Mouse (Mus musculus): ENCODE measurements around the gene Ripor2. TPM values are rescaled to one million over a fixed set of nuclear protein-coding genes. Genes with fewer than 3 reads are reported as not detected.
A peak's percentile ranks its signal among the peaks of the same experiment; 100 is the strongest.

Gene Ripor2
- total RNA-seq, 1 experiment from 2014 or later = 72.0 TPM

DNA sequence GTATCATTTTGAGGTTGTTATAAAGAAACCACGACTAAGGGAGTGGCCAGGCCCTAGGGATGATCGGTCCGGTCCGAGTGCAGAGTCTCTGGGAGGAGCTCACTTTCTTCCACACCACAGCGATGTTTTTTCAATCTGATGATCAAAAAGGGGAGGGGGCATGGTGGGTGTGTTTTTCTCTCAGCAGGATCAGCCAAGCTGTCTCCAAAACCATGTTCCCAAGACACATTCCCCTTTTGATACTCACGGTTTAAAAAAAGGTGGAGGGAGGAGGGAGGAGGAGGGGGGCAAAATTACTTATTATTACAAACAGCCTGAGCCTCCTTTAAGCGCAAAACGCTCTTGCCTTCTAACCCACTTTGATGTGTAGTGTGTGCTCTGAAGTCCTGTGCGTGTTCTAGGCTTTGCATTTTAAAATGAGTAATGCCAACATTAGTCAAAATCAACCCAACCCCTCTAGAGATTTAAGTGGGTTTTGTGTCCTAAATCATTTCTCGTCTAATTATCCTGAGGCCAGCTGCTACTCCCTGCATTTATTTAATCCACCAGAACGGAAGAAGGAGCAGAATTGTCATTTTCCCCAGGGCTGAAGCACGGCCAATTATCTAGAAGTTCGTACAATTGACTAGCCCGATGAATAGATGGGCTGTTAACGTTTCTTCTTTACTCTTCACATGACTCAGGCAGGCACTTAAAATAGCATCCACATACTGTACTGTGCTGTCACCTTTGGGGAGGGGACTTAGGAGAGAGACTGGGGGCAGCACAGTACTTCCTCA, 74.9 kb downstream of the Ripor2 start:
- ATAC-seq (replicated peaks in 1 of 2; ENCODE audit: insufficient read depth in 1 of 2, low FRiP score in 2 of 2, low TSS enrichment in 1 of 2, low read depth in 1 of 2, poor library complexity in 2 of 2, severe bottlenecking in 2 of 2) = no peak

DNA sequence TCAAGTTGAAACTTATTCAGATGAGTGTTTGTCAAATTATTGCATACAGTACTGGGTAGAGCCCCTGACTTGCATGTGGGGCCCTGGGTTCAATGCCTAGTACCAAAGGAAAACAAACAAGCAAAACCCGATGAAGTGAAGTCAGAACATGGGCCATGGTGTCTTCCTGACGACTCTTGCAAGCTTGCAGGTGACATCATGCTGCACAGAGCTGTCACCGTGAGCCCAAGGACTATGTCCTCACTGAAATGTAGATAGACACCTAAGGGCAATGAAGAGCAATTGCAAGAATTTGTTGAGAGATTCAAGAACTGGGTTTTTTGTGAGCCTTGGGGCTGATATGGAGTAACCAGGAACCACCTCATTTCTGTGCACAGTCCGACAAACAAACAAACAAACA, 84.8 kb downstream of the Ripor2 start:
- no peak for ATAC-seq (replicated peaks in 1 of 2; ENCODE audit: insufficient read depth in 1 of 2, low FRiP score in 2 of 2, low TSS enrichment in 1 of 2, low read depth in 1 of 2, poor library complexity in 2 of 2, severe bottlenecking in 2 of 2)

DNA sequence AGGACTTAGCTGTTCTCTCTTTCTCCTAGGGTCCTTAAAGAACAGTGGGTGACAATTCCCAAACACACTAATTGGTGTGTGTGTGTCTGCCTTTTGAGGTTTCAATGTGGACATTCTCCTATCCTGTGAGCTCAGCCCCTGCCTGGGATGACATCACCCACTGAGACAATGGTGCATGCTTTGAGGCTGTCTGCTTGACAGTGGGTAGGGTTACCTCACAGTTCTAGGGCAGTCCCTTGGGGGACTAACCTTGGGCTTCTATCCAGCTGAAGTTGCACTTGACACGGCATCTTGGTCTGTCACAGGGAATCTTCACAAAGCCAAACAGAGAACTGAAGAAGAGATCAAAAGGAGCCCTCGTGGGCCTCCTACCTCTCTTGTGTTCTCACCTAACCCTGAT, 86.6 kb downstream of the Ripor2 start:
- ATAC-seq (replicated peaks in 1 of 2; ENCODE audit: insufficient read depth in 1 of 2, low FRiP score in 2 of 2, low TSS enrichment in 1 of 2, low read depth in 1 of 2, poor library complexity in 2 of 2, severe bottlenecking in 2 of 2) = no peak

DNA sequence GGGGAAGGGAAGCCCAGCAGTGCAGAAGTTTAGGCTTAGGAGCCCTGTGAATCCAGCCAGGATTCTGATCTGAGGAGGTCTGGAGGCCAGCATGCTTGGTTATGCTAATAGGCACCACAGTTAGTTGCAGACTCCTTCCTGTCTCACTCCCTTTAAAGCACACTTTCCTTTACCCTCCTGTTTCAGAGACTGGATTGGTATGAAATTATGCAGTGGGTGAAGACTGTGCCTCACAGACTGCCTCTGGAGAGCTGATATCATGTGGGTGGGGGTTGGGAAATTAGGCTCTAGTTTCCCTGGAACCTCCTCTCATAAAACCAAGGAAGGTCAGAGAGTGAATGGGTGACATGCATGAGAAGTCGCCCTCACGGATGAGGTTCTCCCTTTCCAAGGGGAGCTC, 88.7 kb downstream of the Ripor2 start:
- no peak for ATAC-seq (replicated peaks in 1 of 2; ENCODE audit: insufficient read depth in 1 of 2, low FRiP score in 2 of 2, low TSS enrichment in 1 of 2, low read depth in 1 of 2, poor library complexity in 2 of 2, severe bottlenecking in 2 of 2)

DNA sequence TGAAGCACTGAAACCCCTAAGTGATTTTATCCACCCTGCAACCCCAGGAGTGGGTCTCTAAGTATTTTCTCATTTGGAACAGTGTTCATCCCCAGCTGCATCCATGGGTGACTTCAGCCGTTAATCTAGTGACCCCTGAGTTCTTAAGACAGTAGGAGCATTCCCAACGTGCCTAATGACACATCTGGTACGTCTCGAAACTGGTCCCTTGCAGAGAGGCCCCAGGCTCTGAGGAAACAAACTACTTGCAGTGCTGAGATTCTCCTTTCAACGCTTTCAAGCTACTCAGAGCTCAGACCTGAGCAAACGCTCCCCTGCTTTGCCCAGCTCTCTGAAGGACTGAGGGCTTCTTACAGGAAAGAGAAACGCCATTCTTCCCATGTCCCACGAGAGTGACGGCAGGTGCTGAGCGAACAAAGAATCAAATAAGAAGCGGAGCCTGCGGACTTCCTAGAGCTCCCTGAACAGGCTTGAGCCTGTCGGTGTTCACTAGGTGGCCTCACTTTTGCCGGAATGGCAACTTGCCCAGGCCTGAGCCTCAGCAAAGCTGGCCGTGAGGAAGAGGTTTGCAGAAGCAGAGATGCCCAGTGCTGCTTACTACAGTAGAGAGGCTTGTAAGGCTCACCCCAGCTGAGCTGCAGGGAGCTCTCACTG, 97.2 kb downstream of the Ripor2 start:
- no peak for ATAC-seq (replicated peaks in 1 of 2; ENCODE audit: insufficient read depth in 1 of 2, low FRiP score in 2 of 2, low TSS enrichment in 1 of 2, low read depth in 1 of 2, poor library complexity in 2 of 2, severe bottlenecking in 2 of 2)

DNA sequence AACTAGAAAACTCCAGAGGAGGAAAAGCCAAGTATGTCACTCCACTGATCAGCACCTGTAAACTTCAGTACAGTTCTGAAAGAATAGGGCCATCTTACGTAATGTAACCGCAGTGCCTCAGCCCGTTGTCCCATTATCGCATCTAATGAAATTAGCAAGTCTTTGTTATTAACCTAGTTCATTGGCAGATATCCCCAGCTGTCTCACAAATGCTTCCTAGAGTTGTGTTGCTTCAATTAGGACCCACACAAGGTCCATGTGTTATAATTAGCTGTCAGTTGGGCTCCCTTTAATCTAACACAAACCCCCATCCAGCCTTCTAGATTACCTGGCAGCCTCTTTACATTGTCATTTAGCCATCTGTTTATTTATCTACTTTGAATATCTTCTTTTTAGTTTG, 99.0 kb downstream of the Ripor2 start:
- ATAC-seq (replicated peaks in 1 of 2; ENCODE audit: insufficient read depth in 1 of 2, low FRiP score in 2 of 2, low TSS enrichment in 1 of 2, low read depth in 1 of 2, poor library complexity in 2 of 2, severe bottlenecking in 2 of 2) = no peak

DNA sequence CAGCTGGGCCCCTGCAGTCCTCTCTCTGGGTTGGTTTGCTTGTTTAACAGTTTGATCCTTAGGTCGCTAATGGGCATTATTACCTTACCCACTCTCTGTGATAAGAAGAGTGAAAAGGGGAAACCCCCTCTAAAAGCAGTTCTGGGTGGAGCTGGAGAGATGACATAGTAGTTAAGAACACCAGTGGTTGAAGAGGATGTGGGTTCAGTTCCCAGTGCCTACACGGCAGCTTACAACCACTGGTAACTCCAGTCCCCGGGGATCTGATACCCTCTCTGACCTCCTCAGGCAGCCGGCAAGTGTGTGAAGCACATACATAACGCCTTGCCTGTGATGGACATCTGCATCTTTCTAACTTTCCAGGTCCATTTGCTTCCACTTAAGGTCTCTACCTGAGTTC, 100.4 kb downstream of the Ripor2 start:
- ATAC-seq (replicated peaks in 1 of 2; ENCODE audit: insufficient read depth in 1 of 2, low FRiP score in 2 of 2, low TSS enrichment in 1 of 2, low read depth in 1 of 2, poor library complexity in 2 of 2, severe bottlenecking in 2 of 2) = no peak

DNA sequence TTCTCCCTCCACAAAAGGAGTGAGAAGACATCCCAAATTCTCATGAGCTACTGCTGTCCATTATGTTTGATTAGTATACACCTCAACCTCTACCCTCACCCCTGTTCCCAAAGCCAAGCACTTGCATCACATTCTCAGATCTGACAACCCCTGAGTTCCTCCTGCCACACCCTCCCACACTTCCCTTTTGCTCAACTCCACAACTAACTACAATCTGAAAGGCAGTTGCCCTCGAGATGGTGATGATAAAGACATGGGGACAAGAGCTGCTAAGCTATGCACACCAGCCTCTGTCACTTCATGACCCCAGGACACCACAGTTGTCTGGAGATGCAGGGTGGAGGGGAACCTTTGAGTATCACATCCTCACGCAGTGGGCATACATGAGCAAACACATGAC, 102.5 kb downstream of the Ripor2 start:
- ATAC-seq (replicated peaks in 1 of 2; ENCODE audit: insufficient read depth in 1 of 2, low FRiP score in 2 of 2, low TSS enrichment in 1 of 2, low read depth in 1 of 2, poor library complexity in 2 of 2, severe bottlenecking in 2 of 2) = peak; percentile 39 to 46; a peak in 1 of 4 replicates

DNA sequence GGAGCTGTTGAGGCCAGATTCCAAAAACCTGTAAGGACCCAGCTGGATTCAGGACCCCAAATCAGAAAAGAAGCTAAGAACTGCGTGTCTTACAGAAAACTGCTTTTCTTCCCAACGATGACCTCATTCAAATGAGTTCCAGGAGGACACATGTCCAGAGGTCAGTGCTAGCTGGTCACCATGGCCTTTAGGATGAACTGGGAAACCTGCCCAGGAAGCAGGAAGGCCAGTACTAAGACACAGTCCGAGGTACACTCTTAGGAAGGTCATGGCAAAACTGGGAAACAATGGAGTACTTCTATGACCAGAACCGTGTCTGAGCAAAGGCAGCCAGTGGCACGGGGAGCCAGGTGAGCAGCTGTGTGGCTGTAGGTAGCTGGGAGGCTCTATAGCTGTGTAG, 103.9 kb downstream of the Ripor2 start:
- ATAC-seq (replicated peaks in 1 of 2; ENCODE audit: insufficient read depth in 1 of 2, low FRiP score in 2 of 2, low TSS enrichment in 1 of 2, low read depth in 1 of 2, poor library complexity in 2 of 2, severe bottlenecking in 2 of 2) = no peak

DNA sequence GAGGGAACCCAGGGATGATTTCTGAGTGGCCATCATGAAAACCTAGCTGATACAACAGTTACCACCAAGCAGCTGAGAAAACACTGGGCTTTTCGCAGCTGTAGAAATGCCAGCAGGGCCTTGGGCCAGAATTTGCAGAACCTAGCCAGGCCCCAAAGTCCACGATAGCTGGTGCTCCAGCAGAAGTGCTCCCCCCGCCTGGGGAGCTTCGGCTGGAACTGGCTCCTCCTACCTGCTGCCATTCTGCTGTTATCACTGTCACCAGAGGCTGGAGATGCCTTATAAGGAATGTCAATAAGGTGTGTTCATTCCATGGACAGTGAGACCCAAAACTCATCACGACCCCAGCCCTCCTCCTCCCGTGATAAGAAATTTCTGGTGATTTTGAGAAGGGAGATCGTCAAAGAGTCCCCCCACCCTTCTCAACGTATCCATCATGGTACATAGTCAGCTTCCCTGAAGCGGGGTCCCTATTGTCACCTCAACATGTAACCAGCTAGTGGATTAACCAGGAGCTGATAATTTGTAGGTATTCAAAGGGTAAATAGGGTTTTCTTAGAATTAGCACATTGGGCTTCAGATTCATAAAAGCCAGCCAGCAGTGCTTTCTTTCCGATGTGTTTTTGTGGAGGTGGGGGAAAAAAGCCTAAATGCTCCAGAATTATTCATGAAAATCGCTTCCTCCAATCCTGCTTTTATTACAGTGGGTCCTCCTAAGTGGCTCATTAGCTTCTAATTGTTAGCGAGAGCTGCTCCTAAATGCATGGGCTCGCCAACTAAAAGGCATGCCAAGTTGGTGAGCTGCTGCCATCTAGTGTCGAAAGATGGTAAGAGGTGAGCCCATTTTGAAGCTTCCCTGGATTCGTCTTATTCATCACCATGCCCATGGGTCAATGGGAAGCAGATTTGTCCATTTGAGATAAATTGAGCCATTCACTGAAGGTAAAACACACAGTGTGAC, 105.0 kb downstream of the Ripor2 start:
- ATAC-seq (replicated peaks in 1 of 2; ENCODE audit: insufficient read depth in 1 of 2, low FRiP score in 2 of 2, low TSS enrichment in 1 of 2, low read depth in 1 of 2, poor library complexity in 2 of 2, severe bottlenecking in 2 of 2) = peak; percentile 65 to 77

DNA sequence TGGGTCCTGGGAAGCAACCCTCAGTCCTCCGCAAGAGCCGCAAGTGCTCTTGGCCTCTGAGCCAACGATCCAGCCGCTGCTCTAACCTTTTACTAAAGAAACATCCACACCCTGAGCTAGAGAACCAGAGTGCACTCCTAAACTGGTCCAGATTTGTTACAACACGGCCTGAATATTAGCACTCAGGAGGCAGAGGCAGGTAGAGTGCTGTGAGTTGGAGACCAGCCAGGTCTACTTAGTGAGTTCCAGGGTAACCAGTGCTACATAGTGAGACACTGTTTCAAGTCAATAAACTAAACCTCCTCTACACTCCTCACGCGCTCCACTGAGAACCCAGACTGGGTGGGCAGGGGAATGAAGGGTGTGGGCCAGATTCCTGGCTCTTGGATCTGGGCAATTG, 111.3 kb downstream of the Ripor2 start:
- ATAC-seq (replicated peaks in 1 of 2; ENCODE audit: insufficient read depth in 1 of 2, low FRiP score in 2 of 2, low TSS enrichment in 1 of 2, low read depth in 1 of 2, poor library complexity in 2 of 2, severe bottlenecking in 2 of 2) = no peak

DNA sequence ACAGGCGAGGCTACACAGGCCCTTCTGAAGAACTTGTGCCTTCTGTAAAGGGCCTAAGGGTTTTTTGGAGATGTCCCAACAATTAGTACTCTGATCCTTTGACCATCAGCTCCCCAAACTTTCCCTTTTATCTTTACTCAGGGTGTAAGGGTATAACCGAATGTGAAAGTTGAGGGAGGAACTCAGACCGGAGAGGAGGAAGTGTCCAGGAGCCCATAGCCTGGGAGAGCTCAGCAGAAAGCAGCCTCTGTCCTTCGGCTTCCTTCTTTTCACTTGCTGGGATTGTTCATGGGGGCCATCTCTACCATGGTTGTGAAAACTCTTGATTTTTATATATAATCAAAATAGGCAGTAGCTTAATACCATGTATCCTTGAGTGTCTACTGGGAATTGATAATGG, 116.8 kb downstream of the Ripor2 start:
- ATAC-seq (replicated peaks in 1 of 2; ENCODE audit: insufficient read depth in 1 of 2, low FRiP score in 2 of 2, low TSS enrichment in 1 of 2, low read depth in 1 of 2, poor library complexity in 2 of 2, severe bottlenecking in 2 of 2) = no peak

DNA sequence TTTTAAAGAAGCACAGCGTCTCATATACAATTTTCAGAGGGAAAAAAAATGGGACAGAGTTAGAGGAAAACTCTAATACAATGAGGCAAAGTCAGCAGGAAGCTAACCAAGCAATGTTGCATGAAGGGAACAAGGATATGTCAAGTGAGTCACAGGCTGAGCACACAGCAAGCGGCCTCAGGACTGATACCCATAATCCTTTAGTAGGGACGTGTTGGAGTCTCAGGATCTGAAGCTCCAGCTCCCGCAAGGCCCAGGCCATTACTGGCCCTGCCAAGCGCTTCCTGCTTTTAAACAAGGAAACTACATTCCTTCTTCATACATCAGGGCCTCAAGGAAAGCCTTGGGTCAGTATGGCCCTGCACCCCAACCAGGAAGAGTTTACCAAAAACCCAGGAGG, 120.1 kb downstream of the Ripor2 start:
- ATAC-seq (replicated peaks in 1 of 2; ENCODE audit: insufficient read depth in 1 of 2, low FRiP score in 2 of 2, low TSS enrichment in 1 of 2, low read depth in 1 of 2, poor library complexity in 2 of 2, severe bottlenecking in 2 of 2) = no peak

DNA sequence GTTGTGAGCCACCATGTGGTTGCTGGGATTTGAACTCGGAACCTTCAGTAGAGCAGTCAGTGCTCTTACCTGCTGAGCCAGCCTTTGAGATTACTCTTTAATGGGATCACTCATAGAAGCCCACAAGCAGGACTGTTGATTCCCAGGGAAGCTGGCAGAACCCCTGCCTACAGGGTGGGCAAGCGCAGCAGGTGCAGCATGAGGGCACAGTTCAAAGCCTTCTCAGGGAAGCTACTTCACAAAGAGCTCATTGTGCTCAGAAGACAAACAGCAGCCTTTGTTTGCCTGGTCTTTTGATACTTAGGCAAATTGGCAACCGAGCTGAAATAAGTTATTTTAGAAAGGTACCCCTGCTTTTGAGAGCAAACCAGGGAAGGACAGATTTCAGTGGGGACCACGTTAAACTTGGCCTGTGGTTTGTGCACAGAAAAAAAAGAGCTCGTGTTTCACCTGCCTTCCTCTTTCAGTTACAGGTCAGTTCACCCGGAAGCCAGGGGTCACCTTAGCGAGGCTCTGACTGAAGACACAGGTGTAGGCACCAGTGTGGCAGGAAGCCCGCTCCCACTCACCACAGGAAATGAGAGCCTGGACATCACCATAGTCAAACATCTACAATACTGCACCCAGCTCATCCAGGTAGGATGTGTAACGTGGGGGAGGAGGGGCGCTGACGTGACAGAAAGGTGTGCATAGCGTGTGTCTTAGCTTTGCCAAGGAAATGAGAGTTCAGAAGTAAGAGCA, 127.8 kb downstream of the Ripor2 start:
- no peak for ATAC-seq (replicated peaks in 1 of 2; ENCODE audit: insufficient read depth in 1 of 2, low FRiP score in 2 of 2, low TSS enrichment in 1 of 2, low read depth in 1 of 2, poor library complexity in 2 of 2, severe bottlenecking in 2 of 2)

DNA sequence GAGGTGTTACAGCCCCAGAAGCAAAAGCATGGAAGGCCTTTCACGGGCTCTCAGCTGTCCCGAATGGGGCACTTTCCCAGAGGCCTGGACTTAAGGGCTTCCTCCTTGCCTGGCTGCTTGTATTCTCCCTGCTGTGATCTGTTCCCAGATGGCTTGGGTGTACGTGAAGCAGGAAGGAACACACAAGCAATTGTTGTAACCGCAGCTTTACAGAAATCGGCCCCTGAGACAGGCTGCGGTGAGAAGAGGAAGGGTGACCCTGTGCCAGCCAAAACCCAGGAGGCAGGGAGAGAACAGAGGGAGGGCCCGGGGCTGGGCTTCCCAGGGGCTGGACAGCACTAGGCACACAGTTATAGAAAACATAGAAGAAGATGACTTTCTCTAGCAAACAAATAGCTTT, 129.0 kb downstream of the Ripor2 start:
- peak; percentile 86 to 88 for ATAC-seq (replicated peaks in 1 of 2; ENCODE audit: insufficient read depth in 1 of 2, low FRiP score in 2 of 2, low TSS enrichment in 1 of 2, low read depth in 1 of 2, poor library complexity in 2 of 2, severe bottlenecking in 2 of 2)

DNA sequence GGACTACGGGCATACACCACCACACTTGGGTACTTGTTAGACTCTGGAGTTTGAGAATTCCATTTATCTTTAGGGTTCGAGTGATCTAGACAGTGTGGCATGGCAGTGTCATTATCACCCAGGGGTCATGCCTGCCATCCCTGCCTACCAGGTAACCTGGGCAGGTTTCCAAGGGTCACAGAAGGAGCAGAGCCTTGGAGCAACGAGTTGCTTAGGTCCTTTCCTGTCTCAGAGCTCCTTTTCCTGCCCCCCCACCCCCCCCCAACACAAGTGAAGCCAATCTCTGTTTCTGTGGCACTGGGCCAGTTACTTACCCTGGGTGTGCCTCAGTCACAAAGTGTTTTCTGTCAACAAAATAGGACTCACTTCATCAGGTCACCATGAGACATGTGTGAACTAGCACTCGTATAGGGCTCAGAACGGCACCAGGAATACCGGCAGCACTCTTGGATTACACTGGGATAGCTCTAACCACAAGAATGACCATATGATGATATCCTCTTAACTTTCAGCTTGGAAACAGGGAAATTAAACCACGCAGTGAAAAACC, 130.7 kb downstream of the Ripor2 start:
- ATAC-seq (replicated peaks in 1 of 2; ENCODE audit: insufficient read depth in 1 of 2, low FRiP score in 2 of 2, low TSS enrichment in 1 of 2, low read depth in 1 of 2, poor library complexity in 2 of 2, severe bottlenecking in 2 of 2) = no peak

DNA sequence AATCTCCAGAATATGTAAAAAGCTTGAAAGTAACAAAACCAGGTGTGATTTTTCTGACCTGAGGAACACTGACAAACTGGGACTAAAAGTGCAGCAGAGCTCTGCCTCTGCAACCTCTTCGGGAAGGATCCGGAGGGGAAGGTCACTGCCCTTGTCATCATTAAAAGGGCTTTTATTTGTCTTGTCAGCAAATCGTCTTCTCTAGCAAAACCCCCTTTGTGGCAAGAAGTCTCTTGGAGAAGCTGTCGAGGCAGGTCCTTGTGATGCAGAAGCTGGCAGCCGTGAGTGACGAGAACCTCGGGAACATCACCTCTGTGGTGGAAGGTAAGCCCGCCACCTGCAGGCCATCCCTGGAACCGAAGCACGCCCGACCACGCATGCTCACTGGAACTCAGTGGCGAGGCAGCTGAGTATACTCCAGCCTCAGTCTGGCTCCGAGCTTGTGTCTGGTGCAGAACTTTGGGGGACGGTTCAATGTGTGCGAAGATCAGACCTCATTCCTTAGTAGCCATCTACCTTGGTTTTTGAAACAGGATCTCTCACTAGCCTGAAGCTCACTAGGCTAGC, 131.5 kb downstream of the Ripor2 start:
- peak in 1 of 2 experiments; percentile 37; a peak in 2 of 4 replicates for ATAC-seq (replicated peaks in 1 of 2; ENCODE audit: insufficient read depth in 1 of 2, low FRiP score in 2 of 2, low TSS enrichment in 1 of 2, low read depth in 1 of 2, poor library complexity in 2 of 2, severe bottlenecking in 2 of 2)
